Mouse (Mus musculus) ES-E14 (cell line): Measurements from ENCODE around the gene Acly. TPM values are rescaled to one million over a fixed set of nuclear protein-coding genes. Genes with fewer than 3 reads are reported as not detected.

Experiments used
- DNase-seq: peaks from one replicate; pipeline ENCODE4 v3.0.0-alpha.2; 2013; ENCODE audit warnings: low read depth, low spot score
- H3K27ac ChIP-seq: 2 replicates; pipeline ENCODE4 v1.5.1; 2012; ENCODE audit warnings: low read depth, mild to moderate bottlenecking, low read length, moderate library complexity, mixed read lengths; ENCODE audit not compliant: poor library complexity, insufficient read depth, severe bottlenecking
- H3K36me3 ChIP-seq: 2 replicates; pipeline ENCODE4 v1.6.1; 2012; ENCODE audit warnings: mild to moderate bottlenecking, low read length, moderate library complexity, mixed read lengths; ENCODE audit not compliant: control insufficient read depth, poor library complexity, insufficient read depth, severe bottlenecking
- H3K4me1 ChIP-seq, 2 experiments: fragments of 150-350 bp in 1 of 2; sonication (generic) in 1 of 2; 2 replicates each; pipeline ENCODE4 v1.6.1; 2012; ENCODE audit warnings: low read length in 2 of 2, mild to moderate bottlenecking in 1 of 2, mixed read lengths in 1 of 2; ENCODE audit not compliant: control insufficient read depth in 2 of 2, insufficient read depth in 2 of 2, poor library complexity in 1 of 2
- H3K4me3 ChIP-seq, 2 experiments: fragments of 150-350 bp in 1 of 2; sonication (generic) in 1 of 2; 2 replicates each; pipeline ENCODE4 v1.5.1; 2012; ENCODE audit warnings: low read length in 2 of 2, low read depth in 1 of 2, mild to moderate bottlenecking in 1 of 2, mixed read lengths in 1 of 2; ENCODE audit not compliant: insufficient read depth in 1 of 2, poor library complexity in 1 of 2, severe bottlenecking in 1 of 2
- H3K9ac ChIP-seq: 2 replicates; pipeline ENCODE4 v1.6.1; 2012; ENCODE audit warnings: low read depth, mild to moderate bottlenecking, low read length, mixed read lengths; ENCODE audit not compliant: poor library complexity, insufficient read depth, severe bottlenecking
- H3K9me3 ChIP-seq: fragments of 150-350 bp; sonication (generic); 2 replicates; pipeline ENCODE4 v1.6.1; 2012; ENCODE audit warnings: low read depth, mild to moderate bottlenecking, low read length; ENCODE audit not compliant: control insufficient read depth, insufficient read depth
- CHD2 ChIP-seq: IDR thresholded peaks from 2 replicates; pipeline ENCODE4 v1.6.1; 2014; ENCODE audit warnings: mild to moderate bottlenecking, low read depth, low read length, inconsistent platforms
- HCFC1 ChIP-seq: IDR thresholded peaks from 2 replicates; pipeline ENCODE4 v1.6.1; 2012; ENCODE audit warnings: low read length, inconsistent platforms, borderline replicate concordance; ENCODE audit not compliant: insufficient read depth
- MAFK ChIP-seq: IDR thresholded peaks from 2 replicates; pipeline ENCODE4 v1.6.1; 2014; ENCODE audit warnings: mild to moderate bottlenecking, low read depth, low read length, inconsistent platforms; ENCODE audit not compliant: insufficient read depth
- ZC3H11A ChIP-seq: IDR thresholded peaks from 2 replicates; pipeline ENCODE4 v1.6.1; 2012; ENCODE audit warnings: low read depth, mild to moderate bottlenecking, inconsistent platforms, low read length, borderline replicate concordance
- ZNF384 ChIP-seq: IDR thresholded peaks from 2 replicates; pipeline ENCODE4 v1.6.1; 2012; ENCODE audit warnings: low read depth, low read length, inconsistent platforms
- in situ Hi-C, 2 experiments: fragments of 600-800 bp; cut with MboI; formaldehyde crosslinking; loops; one replicate each; pipeline ENCODE4 v1.15.1; 2025; ENCODE audit warnings: low sequenced_read_pairs in 2 of 2, inconsistent platforms in 1 of 2; ENCODE audit not compliant: unreplicated experiment in 2 of 2
- total RNA-seq: library from RNA; depleted of rRNA; stranded (reverse); fragments of 300-350 nt; gene quantifications from 2 replicates; pipeline ENCODE4 v1.2.3, GENCODE M21; 2012

Acly gene
- total RNA-seq, 1 experiment, result 209 TPM

DNA sequence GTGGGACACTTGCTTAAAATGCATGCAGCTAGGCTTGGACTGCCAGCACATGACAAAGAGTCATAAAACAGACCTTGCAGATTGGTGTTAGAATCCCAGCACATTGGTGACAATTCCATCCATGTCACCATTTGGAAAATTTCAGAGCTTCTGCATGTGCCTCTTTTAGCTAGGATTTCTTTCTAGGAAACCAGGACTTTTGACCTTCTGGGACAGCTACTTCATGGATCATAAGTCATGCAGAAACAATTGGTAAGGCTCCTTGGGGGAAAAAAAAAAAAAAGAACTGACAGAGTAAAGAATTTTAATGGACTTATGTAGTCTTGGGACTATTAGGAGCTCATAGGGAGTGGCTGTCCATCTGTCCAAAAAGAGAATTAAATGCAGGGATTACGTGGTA lies 89.9 kb downstream of the Acly start:
- H3K4me1 ChIP-seq, result peaks cover 9 to 19% of the 10 kb centered on the region in 2 experiments
- no peak overlapping the region for H3K27ac ChIP-seq
- no peak for TF ChIP-seq HCFC1
- TF ChIP-seq CHD2, result no peak
- TF ChIP-seq MAFK, result no peak
- TF ChIP-seq ZNF384, result no peak
- TF ChIP-seq ZC3H11A, result no peak
- no peaks in the 10 kb centered on the region for H3K36me3 ChIP-seq
- H3K9ac ChIP-seq, result no peak overlapping the region
- DNase-seq, result no peak
- H3K9me3 ChIP-seq, result no peaks in the 10 kb centered on the region
- no peak overlapping the region for H3K4me3 ChIP-seq
- in situ Hi-C loops, result no loop called here

DNA sequence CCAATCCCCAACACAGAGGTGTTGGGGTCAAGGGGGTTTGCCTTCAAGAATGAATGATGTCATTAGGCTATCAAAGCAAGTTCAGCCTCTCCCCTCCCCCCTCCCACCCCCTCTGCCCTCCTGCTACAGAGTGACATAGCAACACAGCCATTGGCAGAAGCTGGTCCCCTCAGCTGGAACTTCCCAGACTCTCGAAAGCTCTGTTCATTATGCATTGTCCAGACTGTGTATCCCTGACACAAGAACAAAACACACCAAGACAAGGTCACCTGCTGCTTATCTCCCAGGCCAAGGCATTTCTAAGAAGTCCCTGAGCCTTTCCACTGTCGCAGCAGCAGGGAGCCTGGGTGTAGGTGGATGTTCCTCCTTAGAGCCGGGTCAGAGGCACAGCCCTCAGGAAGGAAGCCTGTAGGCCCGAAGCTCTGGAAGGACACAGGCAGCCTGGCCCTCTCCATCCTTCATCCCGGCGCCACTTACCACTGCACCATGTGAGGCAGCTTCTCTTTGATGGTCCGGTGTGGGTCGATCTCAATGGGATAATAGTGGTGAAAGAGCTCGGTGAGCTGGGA lies 92.0 kb downstream of the Acly start:
- no peak for DNase-seq
- Histone ChIP-seq H3K9me3 (no peaks in the 10 kb centered on the region), H3K4me3 (no peak overlapping the region), H3K4me1 (peaks cover 9 to 19% of the 10 kb centered on the region in 2 experiments), H3K9ac (no peak overlapping the region), H3K27ac (no peak overlapping the region), H3K36me3 (no peaks in the 10 kb centered on the region)
- in situ Hi-C loops, result no loop called here
- TF ChIP-seq MAFK, result no peak
- TF ChIP-seq ZC3H11A, result no peak
- no peak for TF ChIP-seq ZNF384
- TF ChIP-seq CHD2, result no peak
- no peak for TF ChIP-seq HCFC1

DNA sequence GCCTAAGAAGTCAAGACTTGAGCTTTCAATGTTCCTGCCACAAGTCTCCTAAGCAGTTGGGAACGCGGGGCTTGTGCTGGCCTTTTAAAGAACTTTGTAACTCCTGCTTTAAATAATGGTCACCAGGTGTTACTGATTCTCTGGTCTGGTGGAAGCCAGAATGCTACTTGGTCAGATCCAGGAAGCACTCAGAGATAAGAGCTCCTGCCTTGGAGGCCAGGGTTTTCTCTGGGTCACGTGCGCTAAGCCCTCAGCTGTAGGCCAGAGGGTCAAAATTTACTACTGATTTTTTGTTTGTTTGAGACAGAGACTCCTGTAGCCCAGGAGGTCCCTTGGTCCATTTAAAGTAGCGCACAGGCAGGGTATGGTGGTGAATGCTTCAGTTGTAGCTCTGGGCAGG lies 95.8 kb downstream of the Acly start:
- H3K36me3 ChIP-seq, result no peaks in the 10 kb centered on the region
- peaks cover 5 to 20% of the 10 kb centered on the region in 2 experiments; a peak in 2 of 4 replicates for H3K4me1 ChIP-seq
- no peak for DNase-seq
- H3K4me3 ChIP-seq, result no peak overlapping the region
- in situ Hi-C loops, result no loop called here
- no peaks in the 10 kb centered on the region for H3K9me3 ChIP-seq
- no peak overlapping the region for H3K9ac ChIP-seq
- no peak for TF ChIP-seq ZC3H11A
- TF ChIP-seq MAFK, result no peak
- TF ChIP-seq CHD2, result no peak
- TF ChIP-seq HCFC1, result no peak
- no peak for TF ChIP-seq ZNF384
- H3K27ac ChIP-seq, result no peak overlapping the region

DNA sequence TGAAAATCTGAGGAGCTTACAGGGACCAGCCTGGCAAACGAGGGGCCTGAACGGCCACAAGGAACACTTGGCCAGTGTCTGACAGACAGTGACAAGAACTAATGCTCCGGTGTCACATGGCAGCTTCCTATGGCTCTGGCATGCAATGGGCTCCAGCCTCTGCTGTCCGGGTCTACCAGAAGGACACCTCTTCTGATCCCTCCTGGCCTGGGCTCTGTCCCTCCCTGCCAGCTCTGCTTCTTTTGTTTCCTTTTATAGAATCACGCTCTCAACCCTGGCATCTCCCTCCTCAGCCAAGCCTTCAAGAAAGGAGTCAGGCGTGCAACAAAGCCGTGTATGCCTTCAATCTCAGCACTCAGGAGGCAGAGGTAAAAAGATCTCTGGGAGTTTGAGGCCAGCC lies 97.7 kb downstream of the Acly start:
- H3K9ac ChIP-seq, result no peak overlapping the region
- no peak overlapping the region for H3K27ac ChIP-seq
- H3K9me3 ChIP-seq, result no peaks in the 10 kb centered on the region
- no peak for TF ChIP-seq ZC3H11A
- no peak for TF ChIP-seq ZNF384
- TF ChIP-seq MAFK, result no peak
- no peak for TF ChIP-seq HCFC1
- TF ChIP-seq CHD2, result no peak
- no peak for DNase-seq
- in situ Hi-C loops, result no loop called here
- H3K4me1 ChIP-seq, result peaks cover 5 to 12% of the 10 kb centered on the region in 2 experiments; a peak in 2 of 4 replicates
- no peaks in the 10 kb centered on the region for H3K36me3 ChIP-seq
- H3K4me3 ChIP-seq, result no peak overlapping the region
